Mouse (Mus musculus) kidney, adult 2 months (tissue): ENCODE data around the gene 2510039O18Rik. TPM values are rescaled to one million over a fixed set of nuclear protein-coding genes. Genes with fewer than 3 reads are reported as not detected.

Source experiments
- DNase-seq: peaks from one replicate; pipeline ENCODE4 v3.0.0; 2021
- H3K27ac ChIP-seq: fragments of 200-500 bp; 2 replicates; pipeline ENCODE4 v1.5.1; 2012; ENCODE audit warnings: low read depth, low read length, control low read depth, inconsistent platforms; ENCODE audit not compliant: insufficient read depth
- H3K27me3 ChIP-seq: fragments of 200-500 bp; replicated peaks from 2 replicates; pipeline ENCODE4 v1.6.1; 2012; ENCODE audit warnings: mild to moderate bottlenecking, moderate library complexity, low read length, inconsistent platforms; ENCODE audit not compliant: control insufficient read depth, insufficient read depth
- H3K36me3 ChIP-seq: fragments of 200-500 bp; 2 replicates; pipeline ENCODE4 v1.6.1; 2012; ENCODE audit warnings: mild to moderate bottlenecking, moderate library complexity, low read length, inconsistent platforms; ENCODE audit not compliant: control insufficient read depth, insufficient read depth
- H3K4me1 ChIP-seq: fragments of 200-500 bp; 2 replicates; pipeline ENCODE4 v1.6.1; 2011; ENCODE audit warnings: low read length; ENCODE audit not compliant: control insufficient read depth, insufficient read depth
- H3K4me3 ChIP-seq: fragments of 200-500 bp; 2 replicates; pipeline ENCODE4 v1.5.1; 2011; ENCODE audit warnings: mild to moderate bottlenecking, low read depth, low read length, control low read depth; ENCODE audit not compliant: insufficient read depth
- CTCF ChIP-seq: fragments of 200-500 bp; conservative IDR thresholded peaks from 2 replicates; pipeline ENCODE4 v1.5.1; 2011; ENCODE audit warnings: low read depth, mild to moderate bottlenecking, control low read depth, low read length, moderate library complexity, mixed read lengths; ENCODE audit not compliant: insufficient read depth, insufficient read length
- POLR2A ChIP-seq: fragments of 200-500 bp; IDR thresholded peaks from one replicate; pipeline ENCODE4 v1.6.1; 2011; ENCODE audit warnings: low read depth, low read length, control low read depth
- WGBS: fragments of 180-500 bp; shearing (Covaris S2); methylation state at CpG from one replicate; pipeline ENCODE4 v1.1.7; 2018; 5-methylcytosine and 5-hydroxymethylcytosine counted together
- polyA plus RNA-seq: library from polyadenylated mRNA; depleted of rRNA; stranded (reverse); fragments of >200 nt; gene quantifications from 2 replicates; pipeline ENCODE4 v1.2.3, GENCODE M21; 2012

The 2510039O18Rik gene
- polyA plus RNA-seq, 1 experiment: 62.6 TPM

DNA sequence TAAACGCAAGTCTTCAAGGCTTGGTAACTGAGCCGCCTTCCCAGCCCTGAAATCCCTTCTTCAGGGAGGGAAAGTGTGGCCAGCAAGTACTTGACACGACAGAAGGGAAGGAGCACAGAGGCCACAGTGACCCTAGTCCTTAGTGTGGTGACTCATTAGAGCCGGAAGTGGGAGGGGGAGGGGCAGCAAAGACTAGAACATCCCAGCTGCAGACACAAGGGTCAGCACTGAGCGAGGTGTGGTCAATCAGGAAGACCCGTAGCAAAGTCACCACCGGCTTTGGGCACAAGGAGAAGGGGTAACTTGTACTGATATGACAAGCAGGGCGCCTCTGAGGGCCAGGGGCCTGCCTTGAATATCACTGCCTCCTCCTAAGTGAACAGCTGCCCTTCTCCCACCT is 13.0 kb upstream of the 2510039O18Rik start:
- no peaks in the 10 kb centered on the region for H3K36me3 ChIP-seq
- no peak for TF ChIP-seq CTCF
- TF ChIP-seq POLR2A: no peak
- peak; percentile 69 for DNase-seq
- WGBS: 57% methylated on average over 8 of the region's 8 CpGs
- H3K27me3 ChIP-seq: no peaks in the 10 kb centered on the region
- H3K4me3 ChIP-seq: no peak overlapping the region
- no peaks in the 10 kb centered on the region for H3K4me1 ChIP-seq
- H3K27ac ChIP-seq: no peak overlapping the region

DNA sequence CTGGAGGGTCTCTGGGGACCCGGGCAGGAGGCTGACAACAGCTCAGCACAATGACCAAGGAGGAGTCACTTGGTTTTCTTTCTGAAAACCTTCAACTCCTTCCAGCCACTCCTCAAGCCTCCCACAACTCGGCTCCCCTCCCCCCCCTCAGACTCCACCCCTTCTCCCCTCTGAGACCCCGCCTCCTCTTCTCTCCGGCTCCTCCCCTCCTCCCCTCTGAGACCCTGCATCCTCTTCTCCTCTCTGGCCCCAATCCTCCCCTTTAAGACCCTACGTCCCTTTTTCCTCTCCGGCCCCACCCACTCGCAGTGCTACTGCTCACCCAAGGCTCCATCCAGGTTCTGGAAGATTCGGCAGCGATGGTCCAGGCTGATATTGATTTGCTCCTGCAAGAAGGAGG is 12.6 kb upstream of the 2510039O18Rik start:
- 42% methylated on average over 9 of the region's 9 CpGs for WGBS

DNA sequence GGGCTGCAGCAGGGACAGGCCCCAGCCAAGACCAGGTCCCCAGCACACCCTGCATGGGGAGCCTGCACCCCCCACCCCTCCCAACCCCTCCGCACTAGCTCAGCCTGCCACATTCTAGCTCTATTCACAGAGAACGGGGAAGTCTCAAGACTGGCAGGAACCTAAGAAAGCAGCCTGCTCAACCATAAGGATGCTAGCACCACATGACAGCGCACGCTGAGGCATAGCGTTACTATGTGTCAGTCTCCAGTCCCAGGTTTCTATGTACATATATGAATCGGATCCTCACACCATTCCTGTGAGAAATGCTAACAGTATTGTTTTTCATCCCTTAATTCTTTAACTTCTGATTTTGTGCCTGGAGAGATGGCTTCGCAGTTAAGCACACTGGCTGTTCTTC is 12.2 kb upstream of the 2510039O18Rik start:
- Histone ChIP-seq H3K27ac (no peak overlapping the region), H3K36me3 (no peaks in the 10 kb centered on the region), H3K4me3 (no peak overlapping the region), H3K4me1 (no peaks in the 10 kb centered on the region), H3K27me3 (no peaks in the 10 kb centered on the region)
- TF ChIP-seq POLR2A (no peak), CTCF (no peak)
- no peak for DNase-seq
- 90% methylated on average over 7 of the region's 7 CpGs for WGBS

More for the DNA sequence above, 12.6 kb upstream of the 2510039O18Rik start:
- TF ChIP-seq POLR2A: no peak
- TF ChIP-seq CTCF: no peak
- Histone ChIP-seq H3K36me3 (no peaks in the 10 kb centered on the region), H3K4me3 (no peak overlapping the region), H3K27me3 (no peaks in the 10 kb centered on the region), H3K4me1 (no peaks in the 10 kb centered on the region), H3K27ac (no peak overlapping the region)
- DNase-seq: no peak

DNA sequence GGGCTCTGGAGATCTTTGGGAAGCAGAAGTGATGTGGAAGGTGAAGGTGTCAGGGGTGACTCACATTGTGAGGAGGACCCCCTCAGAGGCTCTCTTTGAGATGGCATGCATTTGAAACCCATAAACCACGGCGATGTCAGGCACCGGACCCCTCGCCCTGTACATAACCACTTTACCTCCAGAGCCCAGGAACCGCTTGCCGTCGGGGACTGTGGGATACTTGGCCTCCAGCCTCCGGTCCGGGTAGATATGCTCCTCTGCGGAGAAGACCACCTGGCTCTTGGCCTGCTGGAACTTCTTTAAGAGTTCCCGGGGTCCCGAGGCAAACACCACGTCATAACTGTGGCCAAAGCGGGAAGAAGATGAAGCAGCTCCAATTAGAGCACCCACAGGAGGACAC is 9.7 kb upstream of the 2510039O18Rik start:
- H3K27ac ChIP-seq: no peak overlapping the region
- WGBS: 97% methylated on average over 14 of the region's 14 CpGs
- TF ChIP-seq CTCF (no peak), POLR2A (no peak)
- no peaks in the 10 kb centered on the region for H3K36me3 ChIP-seq
- no peaks in the 10 kb centered on the region for H3K27me3 ChIP-seq
- H3K4me3 ChIP-seq: no peak overlapping the region
- DNase-seq: no peak
- no peaks in the 10 kb centered on the region for H3K4me1 ChIP-seq

DNA sequence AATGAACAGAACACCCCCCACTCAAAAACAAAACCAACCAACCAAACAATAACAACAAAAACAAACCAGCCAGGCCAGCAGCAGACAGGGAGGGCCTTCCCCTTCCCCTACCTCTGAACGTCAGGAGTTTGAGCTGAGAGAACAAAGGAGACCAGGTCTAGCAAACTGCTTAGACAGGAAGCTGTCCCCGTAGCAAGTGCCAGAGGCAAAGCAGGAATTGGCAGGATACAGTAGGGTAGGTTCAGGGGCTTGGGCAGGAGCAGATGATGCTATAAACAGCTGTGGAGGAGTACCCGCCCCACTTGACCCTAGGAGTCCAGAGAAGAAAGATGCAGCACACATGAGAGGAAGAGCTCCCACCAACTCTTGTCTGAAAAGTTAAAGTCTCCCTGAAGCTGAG is 6.6 kb upstream of the 2510039O18Rik start:
- Histone ChIP-seq H3K36me3 (no peaks in the 10 kb centered on the region), H3K27me3 (no peaks in the 10 kb centered on the region), H3K27ac (no peak overlapping the region), H3K4me3 (no peak overlapping the region), H3K4me1 (peaks cover 8% of the 10 kb centered on the region; the same call in 1 of the 2 replicates)
- 58% methylated on average over 3 of the region's 3 CpGs for WGBS
- no peak for TF ChIP-seq POLR2A
- no peak for TF ChIP-seq CTCF
- no peak for DNase-seq

DNA sequence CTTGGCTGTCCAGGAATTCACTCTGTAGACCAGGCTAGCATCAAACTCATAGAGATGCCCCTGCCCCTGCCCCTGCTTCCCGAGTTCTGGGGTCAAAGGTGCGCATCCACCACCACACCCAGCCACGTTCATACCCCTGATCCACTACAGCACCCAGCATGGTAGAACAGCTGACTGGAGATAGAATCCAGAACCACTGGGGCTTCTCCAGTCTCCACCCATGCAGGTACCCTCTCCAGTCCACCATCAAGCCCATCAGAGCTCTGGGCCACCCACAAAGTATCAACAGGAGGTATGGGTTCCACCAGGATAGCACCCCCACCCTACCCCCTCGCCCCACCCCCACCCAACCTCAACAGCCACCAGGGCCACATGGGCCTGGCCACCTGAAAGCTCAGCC is 6.1 kb upstream of the 2510039O18Rik start:
- Histone ChIP-seq H3K27ac (no peak overlapping the region), H3K27me3 (no peaks in the 10 kb centered on the region), H3K4me1 (peaks cover 8% of the 10 kb centered on the region; the same call in 1 of the 2 replicates), H3K36me3 (no peaks in the 10 kb centered on the region), H3K4me3 (no peak overlapping the region)
- no peak for DNase-seq
- WGBS: 79% methylated on average over 4 of the region's 4 CpGs
- no peak for TF ChIP-seq POLR2A
- no peak for TF ChIP-seq CTCF

DNA sequence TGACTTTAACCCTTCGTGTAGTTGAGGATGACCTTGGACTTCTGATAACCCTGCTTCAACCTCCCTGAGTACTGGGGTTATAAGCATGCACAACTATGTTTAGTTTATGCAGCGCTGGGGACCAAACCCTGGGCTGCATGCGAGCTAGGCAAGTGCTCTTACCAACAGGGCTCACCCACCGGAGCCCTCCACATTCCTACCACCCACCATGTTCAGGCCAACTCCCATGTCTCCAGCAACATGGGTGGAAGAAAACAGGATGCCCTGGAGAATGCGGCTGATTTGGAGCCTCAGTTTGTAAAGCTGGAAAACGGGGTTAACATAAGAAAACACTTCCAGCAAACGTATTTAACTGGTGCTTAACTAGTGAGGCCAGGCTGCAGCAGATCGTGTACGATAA is 4.8 kb upstream of the 2510039O18Rik start:
- Histone ChIP-seq H3K27me3 (no peaks in the 10 kb centered on the region), H3K4me1 (peaks cover 14% of the 10 kb centered on the region; the same call in 1 of the 2 replicates), H3K4me3 (peak overlapping the region; percentile 90), H3K27ac (no peak overlapping the region), H3K36me3 (no peaks in the 10 kb centered on the region)
- WGBS: 24% methylated on average over 9 of the region's 9 CpGs
- TF ChIP-seq POLR2A (no peak), CTCF (no peak)
- no peak for DNase-seq
